Mouse (Mus musculus) adrenal gland, postnatal 14 days (tissue): Measurements from ENCODE around the gene Stra6. TPM values are rescaled to one million over a fixed set of nuclear protein-coding genes. Genes with fewer than 3 reads are reported as not detected.

ENCODE experiments used
- total RNA-seq: library from RNA; stranded (reverse); gene quantifications from 2 replicates; pipeline ENCODE4 v1.2.3, GENCODE M21; 2021

Stra6 gene
- total RNA-seq, 1 experiment from 2014 or later, result 0.96 TPM

Other genes starting within 250 kb of the Stra6 start
- gene Arid3b, start 227.0 kb upstream of the Stra6 start, total RNA-seq, result 4.2 and 6.1 TPM in 2 replicates
- gene Ubl7, start 152.8 kb upstream of the Stra6 start, total RNA-seq, result 71.6 and 82.1 TPM in 2 replicates
- 18.4 and 23.5 TPM in 2 replicates for gene Sema7a, start 123.7 kb upstream of the Stra6 start, total RNA-seq
- gene Cyp11a1, start 57.4 kb upstream of the Stra6 start, total RNA-seq, result 2,863 and 3,093 TPM in 2 replicates
- gene Ccdc33, start 55.0 kb downstream of the Stra6 start, total RNA-seq, result not detected in 2 replicates
- 28.0 and 29.1 TPM in 2 replicates for gene Islr, start 140.5 kb downstream of the Stra6 start, total RNA-seq
- gene Islr2, start 140.5 kb downstream of the Stra6 start, total RNA-seq, result 2.2 and 6.2 TPM in 2 replicates
- 21.4 and 26.8 TPM in 2 replicates for gene Pml, start 186.0 kb downstream of the Stra6 start, total RNA-seq
- gene Stoml1, start 189.4 kb downstream of the Stra6 start, total RNA-seq, result 13.4 and 18.8 TPM in 2 replicates
- gene Loxl1, start 249.4 kb downstream of the Stra6 start, total RNA-seq, result 29.8 and 32.9 TPM in 2 replicates